Mouse (Mus musculus): Measurements from ENCODE around the gene Wnt2.

Gene Wnt2

GRCm38 (mm10) chr6:18029746-18030656 is at the start of gene Wnt2:
Gene Wnt2 (minus strand): TSS chr6:18030585.
- DNase-seq (ENCODE audit: low spot score): no peak

DNA sequence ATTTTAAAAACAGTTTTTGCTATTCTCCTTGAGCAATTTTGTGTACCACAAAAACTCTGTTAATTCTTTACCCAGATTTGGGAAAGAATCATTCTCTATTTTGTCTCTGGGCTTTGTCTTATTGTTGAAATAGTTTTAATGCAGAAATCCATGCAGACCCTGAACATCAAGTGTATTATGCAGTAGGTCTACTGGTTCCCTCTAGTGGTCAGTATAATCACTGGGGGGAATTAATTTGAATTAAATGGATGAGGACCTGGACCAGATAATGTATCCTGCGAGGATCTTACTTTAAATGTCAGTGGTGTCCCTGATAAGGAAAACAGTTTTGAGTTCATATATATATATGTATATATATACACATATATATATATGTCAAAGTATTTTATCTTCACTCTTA is 48.2 kb upstream of the Wnt2 start:
- DNase-seq (ENCODE audit: low spot score): no peak

DNA sequence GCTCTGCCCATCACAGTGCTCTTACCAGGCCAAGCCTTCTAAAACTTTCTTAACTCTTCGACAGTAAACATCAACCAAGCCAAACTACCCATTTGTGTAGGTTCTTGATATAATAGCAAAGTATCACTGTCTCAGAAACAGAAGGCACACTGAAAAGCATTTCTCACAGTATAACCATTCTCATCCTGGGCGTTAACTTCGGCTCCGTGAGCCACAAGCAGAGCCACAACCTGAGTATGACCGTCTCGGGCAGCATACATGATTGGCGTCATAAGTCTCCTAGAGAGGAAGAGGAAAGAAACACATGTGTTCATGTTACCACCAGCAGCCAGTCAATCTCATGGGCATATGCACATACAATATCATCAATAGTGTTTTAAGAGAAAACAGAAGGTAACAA is 46.6 kb upstream of the Wnt2 start:
- no peak for DNase-seq (ENCODE audit: low spot score)

DNA sequence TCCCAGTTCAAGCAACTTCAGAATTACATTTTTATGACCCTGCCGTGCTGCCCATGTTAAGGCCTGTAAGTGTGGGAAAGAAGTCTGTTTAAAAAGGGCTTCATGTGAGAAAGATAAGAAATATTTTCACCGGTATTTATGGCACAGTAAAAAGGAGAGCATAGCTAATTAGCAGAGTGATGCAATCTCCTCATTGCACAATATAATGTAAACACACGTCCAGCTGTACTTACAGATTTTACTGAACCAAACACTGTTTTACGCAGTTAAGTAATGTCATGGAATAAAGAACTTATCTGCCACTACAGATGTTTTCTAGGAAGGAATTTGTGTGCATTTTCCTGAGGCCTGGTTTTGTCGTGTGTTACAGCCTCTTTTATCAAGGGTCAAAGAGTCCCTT is 46.2 kb upstream of the Wnt2 start:
- DNase-seq (ENCODE audit: low spot score): no peak

GRCm38 (mm10) chr6:18057899-18058298 is 27.5 kb upstream of the Wnt2 start:
- no peak for DNase-seq (ENCODE audit: low spot score)

GRCm38 (mm10) chr6:18051702-18052101 is 21.3 kb upstream of the Wnt2 start:
- no peak for DNase-seq (ENCODE audit: low spot score)

DNA sequence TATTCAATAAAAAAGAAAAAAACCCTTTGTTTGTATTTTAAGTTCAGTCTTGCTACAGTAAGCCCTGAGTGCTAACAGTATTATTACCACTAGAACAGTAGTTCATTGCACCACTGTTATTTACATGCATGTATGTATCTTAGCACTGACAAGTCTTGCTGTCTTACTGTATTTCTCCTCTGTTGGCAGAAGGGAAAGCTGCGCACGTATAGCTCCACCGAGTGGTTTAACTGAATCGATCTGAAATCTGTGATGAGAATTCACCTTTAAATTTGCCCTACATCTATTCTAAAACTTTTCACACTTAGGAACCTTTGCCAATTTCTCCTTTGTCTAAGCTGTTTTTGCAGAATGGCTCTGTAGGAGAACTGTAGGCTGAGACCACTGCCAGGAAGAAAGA is 13.9 kb upstream of the Wnt2 start:
- no peak for DNase-seq (ENCODE audit: low spot score)

DNA sequence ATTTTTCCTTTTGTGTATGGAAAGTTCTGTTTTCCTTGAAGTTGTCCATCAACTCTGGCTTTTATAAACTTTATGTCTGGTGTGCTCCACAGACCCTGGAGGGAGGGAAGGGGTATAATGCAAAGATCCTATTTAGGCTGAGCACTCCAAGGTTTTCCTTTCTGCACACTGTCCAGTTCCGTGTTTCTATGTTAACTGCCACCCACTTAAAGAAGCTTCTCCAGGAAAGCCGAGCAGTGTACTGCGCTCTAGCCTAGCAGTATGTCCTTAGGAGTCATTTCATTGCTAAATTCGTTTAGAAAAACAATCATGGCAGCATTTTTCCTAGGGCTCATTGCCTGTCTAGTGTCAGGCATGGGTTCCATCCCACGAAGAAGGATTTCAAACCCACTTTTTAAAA is 12.8 kb upstream of the Wnt2 start:
- no peak for DNase-seq (ENCODE audit: low spot score)

GRCm38 (mm10) chr6:18032271-18032670 is 1.9 kb upstream of the Wnt2 start:
- DNase-seq (ENCODE audit: low spot score): no peak

GRCm38 (mm10) chr6:18031509-18032010 is 1.2 kb upstream of the Wnt2 start:
- DNase-seq (ENCODE audit: low spot score): peak; percentile 39

- no peak for DNase-seq (ENCODE audit: low spot score)
Observed at GRCm38 (mm10) chr6:18030868-18031508, 603 bp upstream of the Wnt2 start.

DNA sequence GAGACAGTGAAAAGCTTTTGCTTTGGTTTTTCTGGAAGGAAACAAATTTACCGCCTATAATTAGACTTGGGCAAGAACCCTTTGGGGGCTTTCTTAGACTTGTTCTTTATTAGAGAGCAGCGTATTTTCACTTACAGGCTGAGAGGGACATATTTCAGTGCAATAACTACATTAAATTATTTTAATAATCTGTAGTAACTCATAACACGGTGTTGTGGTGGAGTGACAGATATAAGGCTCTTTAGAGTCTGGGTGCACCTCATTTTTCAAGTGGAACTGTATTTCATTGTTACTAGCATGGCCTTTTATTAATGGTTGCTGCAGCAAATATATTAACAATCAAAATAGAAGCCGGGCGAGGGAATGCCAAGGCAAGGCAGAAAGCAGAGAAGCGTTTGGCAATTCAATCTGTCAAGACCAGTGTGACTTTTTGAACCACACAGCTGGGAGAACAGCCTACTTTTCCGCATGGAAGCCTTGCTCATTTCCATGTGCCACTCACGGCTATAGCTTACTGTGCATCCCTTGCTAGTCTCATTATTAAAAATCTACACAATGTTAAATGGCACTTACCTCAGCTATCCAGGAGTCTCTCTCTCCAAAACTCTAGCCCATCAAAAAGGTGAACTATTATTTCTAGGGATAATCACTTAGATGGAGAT is 6.1 kb downstream of the Wnt2 start:
- DNase-seq (ENCODE audit: low spot score): no peak

DNA sequence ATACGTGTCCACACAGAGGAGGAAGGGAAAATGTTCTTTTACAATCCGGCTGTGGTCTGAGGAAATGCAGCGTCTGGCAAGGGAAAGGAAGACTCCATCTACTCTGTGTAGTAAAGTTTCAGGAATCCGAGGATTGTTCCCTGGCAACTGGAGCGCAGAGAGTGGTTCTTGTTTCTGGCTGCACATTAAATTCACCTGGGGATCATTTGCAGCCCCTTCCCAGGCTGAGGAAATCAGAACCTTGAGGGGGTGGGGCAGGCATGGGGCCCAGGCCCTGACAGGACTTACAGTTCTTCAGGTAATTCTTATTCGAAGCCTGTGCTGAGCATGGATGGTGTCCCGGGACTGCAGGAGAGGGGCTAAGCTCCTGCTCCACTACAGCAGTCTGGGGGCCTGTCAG is 17.0 kb downstream of the Wnt2 start:
- no peak for DNase-seq (ENCODE audit: low spot score)

DNA sequence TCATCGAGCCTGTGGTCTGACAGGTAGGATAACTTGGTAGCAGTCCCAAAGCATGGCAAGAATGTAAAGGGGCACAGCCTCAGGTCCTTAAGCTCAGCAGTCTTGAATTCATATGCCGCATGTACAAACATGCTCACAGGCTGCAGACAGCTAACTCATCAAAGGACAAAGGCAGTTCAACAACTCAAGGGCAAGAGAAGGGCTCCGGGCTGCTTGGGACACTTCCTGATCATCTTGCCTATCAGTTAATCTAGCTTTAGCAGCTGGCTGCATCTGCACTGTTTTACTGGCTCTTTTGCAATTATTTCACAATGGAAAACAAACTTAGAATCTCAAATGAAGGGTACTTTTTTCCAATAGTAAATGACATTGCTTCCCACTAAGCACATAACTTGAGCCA is 23.0 kb downstream of the Wnt2 start:
- no peak for DNase-seq (ENCODE audit: low spot score)

- DNase-seq (ENCODE audit: low spot score): no peak
Observed at GRCm38 (mm10) chr6:18002065-18002464, 28.3 kb downstream of the Wnt2 start.

DNA sequence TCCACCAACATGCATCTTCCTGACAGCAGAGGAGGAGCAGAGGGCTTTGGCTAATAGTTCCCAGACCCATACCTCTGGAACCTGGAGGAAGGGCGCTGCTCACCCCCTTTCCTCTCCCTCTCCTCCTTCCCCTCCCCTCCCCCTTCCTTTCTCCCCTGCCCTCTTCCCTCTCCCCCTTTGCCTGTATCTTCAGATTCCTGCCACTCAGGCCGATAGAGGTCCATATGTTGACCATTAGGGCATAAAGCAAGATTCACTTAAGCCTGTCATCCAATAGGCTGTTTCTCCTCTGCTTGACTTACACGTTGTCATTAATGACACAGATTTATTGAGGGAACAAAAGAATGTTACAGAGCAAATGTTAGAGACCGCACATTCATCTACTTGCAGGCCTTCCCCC is 31.9 kb downstream of the Wnt2 start:
- DNase-seq (ENCODE audit: low spot score): no peak

- DNase-seq (ENCODE audit: low spot score): no peak
Observed at GRCm38 (mm10) chr6:17994956-17995790, 35.2 kb downstream of the Wnt2 start.

DNA sequence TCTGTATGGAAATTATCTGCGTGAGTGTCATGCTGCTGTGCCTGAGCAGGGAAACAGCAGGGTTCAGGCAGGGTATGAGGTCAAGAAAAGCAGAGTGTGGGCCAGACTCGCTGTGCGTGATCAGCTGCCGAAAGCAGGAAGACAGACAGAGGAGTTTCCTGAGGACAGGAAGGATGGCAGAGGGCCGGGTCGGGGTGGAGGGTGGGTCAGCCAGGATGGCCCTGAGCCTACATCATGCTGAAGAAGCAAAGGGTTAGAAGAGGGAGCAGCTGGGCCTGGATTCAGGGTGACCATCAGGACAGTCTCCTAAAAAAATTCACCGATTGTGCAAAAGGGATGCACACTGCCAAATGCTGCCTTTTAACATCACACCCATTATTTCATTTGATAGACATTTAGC is 38.8 kb downstream of the Wnt2 start:
- DNase-seq (ENCODE audit: low spot score): no peak

- no peak for DNase-seq (ENCODE audit: low spot score)
Observed at GRCm38 (mm10) chr6:17990173-17991028, 40.0 kb downstream of the Wnt2 start.

GRCm38 (mm10) chr6:17979361-17979760 is 51.0 kb downstream of the Wnt2 start:
- no peak for DNase-seq (ENCODE audit: low spot score)

DNA sequence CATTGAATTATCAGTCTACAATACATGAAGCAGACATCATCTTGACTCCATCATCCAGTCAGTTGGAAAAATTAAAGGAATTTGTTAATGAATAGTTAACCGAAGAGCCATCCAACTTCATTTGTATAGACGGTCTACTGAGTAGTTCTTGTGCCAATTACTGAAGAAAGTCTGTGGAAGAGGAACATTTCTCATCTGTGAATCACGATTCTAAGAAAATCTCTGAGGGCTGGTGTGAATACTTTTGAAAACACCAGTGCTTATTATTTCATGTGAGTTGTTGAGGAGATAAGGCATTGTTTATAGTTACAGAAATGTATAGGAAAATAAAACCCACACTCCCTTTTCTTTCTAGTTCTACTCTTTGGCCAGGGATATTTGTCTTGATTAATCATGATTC is 51.5 kb downstream of the Wnt2 start:
- no peak for DNase-seq (ENCODE audit: low spot score)
